Mouse (Mus musculus) CH12.LX (cell line): ENCODE data around the gene Cox14. TPM values are rescaled to one million over a fixed set of nuclear protein-coding genes. Genes with fewer than 3 reads are reported as not detected.

Experiments used
- DNase-seq: peaks from one replicate; pipeline ENCODE4 v3.0.0-alpha.2; 2013; ENCODE audit errors: extremely low read depth
- H3K27ac ChIP-seq: 2 replicates; pipeline ENCODE4 v1.5.1; 2012; ENCODE audit warnings: low read depth, mild to moderate bottlenecking, control low read depth, moderate library complexity; ENCODE audit not compliant: insufficient read depth
- H3K27me3 ChIP-seq: replicated peaks from 2 replicates; pipeline ENCODE3; 2012; ENCODE audit warnings: inconsistent platforms
- H3K36me3 ChIP-seq, 2 experiments: replicated peaks in 1 of 2; 2 replicates each; pipeline versions ENCODE3 to v1.6.1; 2012; ENCODE audit warnings: inconsistent platforms in 1 of 2, low read length in 1 of 2, mild to moderate bottlenecking in 1 of 2, mixed read lengths in 1 of 2, moderate library complexity in 1 of 2; ENCODE audit not compliant: control insufficient read depth in 1 of 2, insufficient read depth in 1 of 2
- H3K4me1 ChIP-seq, 2 experiments: 2 replicates each; pipeline ENCODE4 v1.6.1; 2012; ENCODE audit warnings: inconsistent platforms in 1 of 2, moderate library complexity in 1 of 2; ENCODE audit not compliant: insufficient read depth in 2 of 2, control insufficient read depth in 1 of 2
- H3K4me2 ChIP-seq: 2 replicates; pipeline ENCODE4 v1.6.1; 2012; ENCODE audit warnings: low read depth, mild to moderate bottlenecking, control low read depth; ENCODE audit not compliant: poor library complexity, insufficient read depth, severe bottlenecking
- H3K4me3 ChIP-seq, 3 experiments: fragments of 150-350 bp in 1 of 3; sonication (generic) in 1 of 3; replicated peaks in 1 of 3; 2 replicates each; pipeline versions ENCODE3 to v1.5.1; 2011 to 2012; ENCODE audit warnings: low read depth in 2 of 3, low read length in 2 of 3, mild to moderate bottlenecking in 2 of 3, moderate library complexity in 2 of 3, control low read depth in 1 of 3, improper control_type of control experiment in 1 of 3, inconsistent platforms in 1 of 3, mixed read lengths in 1 of 3; ENCODE audit not compliant: poor library complexity in 1 of 3
- H3K79me2 ChIP-seq: replicated peaks from 2 replicates; pipeline ENCODE4 v1.6.1; 2012; ENCODE audit warnings: mild to moderate bottlenecking, moderate library complexity; ENCODE audit not compliant: control insufficient read depth, poor library complexity, insufficient read depth, severe bottlenecking; ENCODE audit errors: extremely low read depth
- H3K9ac ChIP-seq: 2 replicates; pipeline ENCODE4 v1.6.1; 2012; ENCODE audit warnings: low read depth, mild to moderate bottlenecking, control low read depth, moderate library complexity; ENCODE audit not compliant: insufficient read depth
- H3K9me3 ChIP-seq: replicated peaks from 2 replicates; pipeline ENCODE3; 2012; ENCODE audit warnings: low read length, inconsistent platforms, mixed read lengths
- CHD1 ChIP-seq: IDR thresholded peaks from 2 replicates; pipeline ENCODE4 v1.6.1; 2012; ENCODE audit warnings: low read depth, low read length, improper control_type of control experiment, inconsistent platforms
- CTCF ChIP-seq, 2 experiments: IDR thresholded peaks in 1 of 2; conservative IDR thresholded peaks in 1 of 2; 2 replicates each; pipeline ENCODE4 v1.5.1; 2011 to 2012; ENCODE audit warnings: low read depth in 2 of 2, low read length in 2 of 2, improper control_type of control experiment in 1 of 2, inconsistent platforms in 1 of 2, mild to moderate bottlenecking in 1 of 2, moderate library complexity in 1 of 2
- EP300 ChIP-seq: IDR thresholded peaks from 2 replicates; pipeline ENCODE4 v1.6.1; 2011; ENCODE audit warnings: low read length, improper control_type of control experiment
- GABPA ChIP-seq: IDR thresholded peaks from 2 replicates; pipeline ENCODE4 v1.6.1; 2012; ENCODE audit warnings: low read depth, low read length, improper control_type of control experiment, inconsistent platforms; ENCODE audit not compliant: insufficient replicate concordance
- HCFC1 ChIP-seq: IDR thresholded peaks from 2 replicates; pipeline ENCODE4 v1.6.1; 2012; ENCODE audit warnings: low read depth, mild to moderate bottlenecking, inconsistent platforms, low read length, improper control_type of control experiment
- KAT2A ChIP-seq: IDR thresholded peaks from 2 replicates; pipeline ENCODE4 v1.6.1; 2012; ENCODE audit warnings: low read length, improper control_type of control experiment, inconsistent platforms; ENCODE audit not compliant: insufficient replicate concordance
- MEF2A ChIP-seq: IDR thresholded peaks from 2 replicates; pipeline ENCODE4 v1.6.1; 2014; ENCODE audit warnings: low read depth, mild to moderate bottlenecking, inconsistent platforms, low read length, improper control_type of control experiment, borderline replicate concordance
- NELFE ChIP-seq: IDR thresholded peaks from 2 replicates; pipeline ENCODE4 v1.6.1; 2011; ENCODE audit warnings: low read depth, low read length, improper control_type of control experiment
- POLR2A ChIP-seq: IDR thresholded peaks from 2 replicates; pipeline ENCODE4 v1.6.1; 2011; ENCODE audit warnings: low read depth, mild to moderate bottlenecking, improper control_type of control experiment, low read length
- POLR2AphosphoS2 ChIP-seq: IDR thresholded peaks from 2 replicates; pipeline ENCODE4 v1.6.1; 2011; ENCODE audit warnings: low read depth, low read length, improper control_type of control experiment
- RAD21 ChIP-seq: IDR thresholded peaks from 2 replicates; pipeline ENCODE4 v1.6.1; 2011; ENCODE audit warnings: low read depth, mild to moderate bottlenecking, low read length, improper control_type of control experiment, moderate library complexity
- SIN3A ChIP-seq: IDR thresholded peaks from 2 replicates; pipeline ENCODE4 v1.6.1; 2012; ENCODE audit warnings: low read length, improper control_type of control experiment, inconsistent platforms
- SMC3 ChIP-seq: IDR thresholded peaks from 2 replicates; pipeline ENCODE4 v1.6.1; 2011; ENCODE audit warnings: low read depth, low read length, improper control_type of control experiment
- TCF12 ChIP-seq: IDR thresholded peaks from 2 replicates; pipeline ENCODE4 v1.6.1; 2014; ENCODE audit warnings: low read depth, mild to moderate bottlenecking, inconsistent platforms, low read length, improper control_type of control experiment
- USF2 ChIP-seq: conservative IDR thresholded peaks from 2 replicates; pipeline ENCODE4 v1.6.1; 2011; ENCODE audit warnings: low read depth, low read length, improper control_type of control experiment
- ZC3H11A ChIP-seq: IDR thresholded peaks from 2 replicates; pipeline ENCODE4 v1.6.1; 2012; ENCODE audit warnings: low read depth, mild to moderate bottlenecking, inconsistent platforms, low read length, improper control_type of control experiment
- ZMIZ1 ChIP-seq: IDR thresholded peaks from 2 replicates; pipeline ENCODE4 v1.6.1; 2012; ENCODE audit warnings: low read depth, mild to moderate bottlenecking, inconsistent platforms, low read length, improper control_type of control experiment
- ZNF384 ChIP-seq: IDR thresholded peaks from 2 replicates; pipeline ENCODE4 v1.6.1; 2012; ENCODE audit warnings: low read depth, low read length, improper control_type of control experiment, inconsistent platforms
- dilution Hi-C: fragments of 300-500 bp; cut with MboI; formaldehyde crosslinking; loops from 2 replicates; pipeline ENCODE4 v1.14.3; 2020; ENCODE audit warnings: low sequenced_read_pairs; ENCODE audit not compliant: extremely low pct_unique_long_range_greater_than_20kb, extremely low pct_ligation_motif_present
- in situ Hi-C: fragments of 300-500 bp; cut with MboI; formaldehyde crosslinking; loops from 3 replicates; pipeline ENCODE4 v1.14.3; 2019; ENCODE audit warnings: low sequenced_read_pairs, low pct_ligation_motif_present, low pct_unique_long_range_greater_than_20kb, mixed read lengths
- polyA plus RNA-seq: library from polyadenylated mRNA; unstranded; fragments of >175 nt; gene quantifications from 2 replicates; pipeline ENCODE4 v1.2.1, GENCODE M21; 2012; ENCODE audit warnings: low read depth; ENCODE audit not compliant: insufficient read length
- total RNA-seq, 2 experiments: library from RNA; depleted of rRNA; stranded (reverse); fragments of 300-350 nt in 1 of 2; fragments of >200 nt in 1 of 2; gene quantifications; 2 replicates each; pipeline ENCODE4 v1.2.3; 2012 to 2014

Cox14 gene
- total and polyA plus RNA-seq, 3 experiments, result 98.8 to 140 (median 119) TPM

GRCm38 (mm10) chr15:99714206-99714605 is 11.2 kb upstream of the Cox14 start:
- H3K27ac ChIP-seq, result no peak overlapping the region
- no peaks in the 10 kb centered on the region for H3K79me2 ChIP-seq
- dilution Hi-C loops (no loop called here), in situ Hi-C loops (no loop called here)
- DNase-seq, result peak; percentile 24
- H3K27me3 ChIP-seq, result no peaks in the 10 kb centered on the region
- H3K4me3 ChIP-seq, result no peak overlapping the region
- H3K9ac ChIP-seq, result no peak overlapping the region
- peaks cover 41 to 93% of the 10 kb centered on the region in 2 experiments for H3K36me3 ChIP-seq
- no peak for TF ChIP-seq KAT2A
- no peak for TF ChIP-seq ZMIZ1
- no peak for TF ChIP-seq SIN3A
- no peak for TF ChIP-seq ZC3H11A
- no peak for TF ChIP-seq POLR2AphosphoS2
- TF ChIP-seq USF2, result no peak
- no peak for TF ChIP-seq EP300
- no peak for TF ChIP-seq HCFC1
- no peak for TF ChIP-seq CHD1
- H3K9me3 ChIP-seq, result no peaks in the 10 kb centered on the region
- H3K4me2 ChIP-seq, result no peak overlapping the region
- peaks cover 0 to 13% of the 10 kb centered on the region in 2 experiments; a peak in 2 of 4 replicates for H3K4me1 ChIP-seq

GRCm38 (mm10) chr15:99714858-99715257 is 10.6 kb upstream of the Cox14 start:
- H3K27me3 ChIP-seq, result no peaks in the 10 kb centered on the region
- no peaks in the 10 kb centered on the region for H3K9me3 ChIP-seq
- dilution Hi-C loops (no loop called here), in situ Hi-C loops (no loop called here)
- H3K79me2 ChIP-seq, result no peaks in the 10 kb centered on the region
- no peak overlapping the region for H3K4me2 ChIP-seq
- peak; percentile 73 for DNase-seq
- no peak overlapping the region for H3K4me3 ChIP-seq
- H3K9ac ChIP-seq, result no peak overlapping the region
- TF ChIP-seq NELFE, result no peak
- TF ChIP-seq CTCF (conservative IDR thresholded peaks at IDR 0.05 in 1 of 2, IDR thresholded peaks at IDR 0.05 in 1 of 2; ENCODE audit: low read depth in 2 of 2, low read length in 2 of 2), result peak; percentile 93 to 99
- no peak for TF ChIP-seq TCF12
- peak; percentile 31; the same call in 1 of the 2 replicates for TF ChIP-seq ZC3H11A
- peak; percentile 63 for TF ChIP-seq RAD21
- peak; percentile 94 for TF ChIP-seq SMC3
- H3K4me1 ChIP-seq, result peaks cover 0 to 13% of the 10 kb centered on the region in 2 experiments; a peak in 2 of 4 replicates
- no peak overlapping the region for H3K27ac ChIP-seq
- peaks cover 35 to 88% of the 10 kb centered on the region in 2 experiments for H3K36me3 ChIP-seq

DNA sequence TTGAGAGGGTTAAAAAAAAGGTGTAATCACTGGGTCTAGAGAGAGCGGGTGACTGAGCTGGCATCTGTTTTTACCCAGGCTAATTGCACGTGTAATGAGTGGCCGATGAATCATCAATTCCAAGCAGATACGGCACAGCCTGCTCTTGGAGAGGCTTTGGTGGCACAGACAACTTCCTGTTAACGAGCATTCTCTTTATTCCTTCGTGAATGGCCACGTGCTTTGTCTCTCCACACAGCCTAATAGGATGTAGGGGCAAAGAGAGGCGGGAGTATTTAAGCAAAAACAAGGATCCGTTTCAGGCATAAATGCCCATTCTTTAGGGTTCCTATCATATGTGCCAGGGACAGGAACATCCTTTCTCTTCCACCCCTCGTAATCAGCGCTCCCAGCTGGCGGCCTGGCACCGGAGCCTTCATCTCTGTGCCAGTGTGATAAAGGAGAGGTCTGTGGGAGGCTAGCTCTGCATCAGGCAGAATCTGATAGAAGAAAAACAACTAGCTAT is 10.0 kb upstream of the Cox14 start:
- Histone ChIP-seq H3K27ac (no peak overlapping the region), H3K4me2 (no peak overlapping the region)
- in situ Hi-C loops, result no loop called here

More for the DNA sequence above, 10.0 kb upstream of the Cox14 start:
- Histone ChIP-seq H3K9ac (no peak overlapping the region), H3K9me3 (no peaks in the 10 kb centered on the region), H3K27me3 (no peaks in the 10 kb centered on the region), H3K36me3 (peaks cover 31 to 87% of the 10 kb centered on the region in 2 experiments), H3K4me1 (peaks cover 0 to 13% of the 10 kb centered on the region in 2 experiments; a peak in 2 of 4 replicates), H3K79me2 (no peaks in the 10 kb centered on the region), H3K4me3 (no peak overlapping the region)
- TF ChIP-seq ZNF384 (no peak), HCFC1 (no peak), RAD21 (no peak), USF2 (no peak), ZC3H11A (no peak), GABPA (no peak), POLR2A (no peak), MEF2A (no peak)
- no peak for DNase-seq
- dilution Hi-C loops, result no loop called here
